Mouse (Mus musculus): Measurements from ENCODE around the gene Myo19. TPM values are rescaled to one million over a fixed set of nuclear protein-coding genes. Genes with fewer than 3 reads are reported as not detected.

The Myo19 gene
- polyA plus RNA-seq, 1 experiment from 2014 or later: 1.8 TPM

- WGBS (ENCODE audit: insufficient replicate concordance): 66% methylated on average over 6 of the region's 6 CpGs
- peaks cover 18% of the 10 kb centered on the region; the same call in 1 of the 2 replicates for H3K27me3 ChIP-seq (ENCODE audit: insufficient read depth, low read length)
- no peaks in the 10 kb centered on the region for H3K36me3 ChIP-seq (replicated peaks; ENCODE audit: insufficient read depth, low read length)
- no peak overlapping the region for H3K9ac ChIP-seq (replicated peaks)
- no peak for ATAC-seq
- H3K4me3 ChIP-seq (ENCODE audit: low read depth, low read length): no peak overlapping the region
- H3K4me2 ChIP-seq (ENCODE audit: low read depth, low read length): no peak overlapping the region
- no peak overlapping the region for H3K27ac ChIP-seq (ENCODE audit: low read depth)
- peaks cover 3% of the 10 kb centered on the region; the same call in 1 of the 2 replicates for H3K4me1 ChIP-seq (ENCODE audit: insufficient read depth)
- no peaks in the 10 kb centered on the region for H3K9me3 ChIP-seq (ENCODE audit: low read length)
- no peak for DNase-seq
- TF ChIP-seq EP300 (IDR thresholded peaks at IDR 0.05; ENCODE audit: low read depth): no peak
- no peak for TF ChIP-seq CTCF (IDR thresholded peaks at IDR 0.05; ENCODE audit: low read depth)
These were observed 67.3 kb downstream of the Myo19 start for GRCm38 (mm10) chr11:84947206-84947605.

- WGBS (ENCODE audit: insufficient replicate concordance): 57% methylated on average over 3 of the region's 3 CpGs
- Histone ChIP-seq H3K4me1 (ENCODE audit: insufficient read depth) (peaks cover 3% of the 10 kb centered on the region; the same call in 1 of the 2 replicates), H3K27me3 (ENCODE audit: insufficient read depth, low read length) (peaks cover 18% of the 10 kb centered on the region; the same call in 1 of the 2 replicates), H3K36me3 (replicated peaks; ENCODE audit: insufficient read depth, low read length) (no peaks in the 10 kb centered on the region), H3K4me3 (ENCODE audit: low read depth, low read length) (no peak overlapping the region), H3K4me2 (ENCODE audit: low read depth, low read length) (no peak overlapping the region), H3K9me3 (ENCODE audit: low read length) (no peaks in the 10 kb centered on the region), H3K27ac (ENCODE audit: low read depth) (no peak overlapping the region), H3K9ac (replicated peaks) (no peak overlapping the region)
- ATAC-seq (no peak), DNase-seq (no peak)
- TF ChIP-seq EP300 (IDR thresholded peaks at IDR 0.05; ENCODE audit: low read depth): no peak
- no peak for TF ChIP-seq CTCF (IDR thresholded peaks at IDR 0.05; ENCODE audit: low read depth)
These were observed 68.2 kb downstream of the Myo19 start for GRCm38 (mm10) chr11:84948114-84948513.

DNA sequence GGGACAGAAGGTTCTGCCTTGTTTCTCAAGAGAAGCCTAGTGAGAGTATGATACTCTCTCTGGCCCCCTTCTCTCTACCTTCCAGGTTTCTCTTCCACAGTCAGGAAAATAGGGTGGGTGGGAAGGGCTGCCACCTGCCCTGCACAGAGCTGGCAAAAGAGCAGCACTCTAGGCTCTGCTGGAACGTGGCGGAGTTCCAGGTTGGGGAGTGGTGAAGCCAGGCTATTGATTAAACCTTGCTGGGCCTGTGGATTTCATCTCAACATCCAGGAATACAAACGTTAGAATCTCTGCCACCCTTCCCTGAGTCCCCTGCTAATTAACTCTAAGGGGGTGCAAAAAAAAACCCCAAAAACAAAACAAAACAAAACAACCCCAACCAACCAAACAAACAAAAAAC lies 68.6 kb downstream of the Myo19 start:
- Histone ChIP-seq H3K4me2 (ENCODE audit: low read depth, low read length) (no peak overlapping the region), H3K9ac (replicated peaks) (no peak overlapping the region), H3K4me3 (ENCODE audit: low read depth, low read length) (no peak overlapping the region), H3K27ac (ENCODE audit: low read depth) (no peak overlapping the region), H3K9me3 (ENCODE audit: low read length) (no peaks in the 10 kb centered on the region), H3K36me3 (replicated peaks; ENCODE audit: insufficient read depth, low read length) (no peaks in the 10 kb centered on the region), H3K27me3 (ENCODE audit: insufficient read depth, low read length) (peaks cover 15% of the 10 kb centered on the region; the same call in 1 of the 2 replicates), H3K4me1 (ENCODE audit: insufficient read depth) (peaks cover 3% of the 10 kb centered on the region; the same call in 1 of the 2 replicates)
- no peak for TF ChIP-seq EP300 (IDR thresholded peaks at IDR 0.05; ENCODE audit: low read depth)
- no peak for TF ChIP-seq CTCF (IDR thresholded peaks at IDR 0.05; ENCODE audit: low read depth)
- 26% methylated on average over 3 of the region's 3 CpGs for WGBS (ENCODE audit: insufficient replicate concordance)
- no peak for ATAC-seq
- peak; percentile 47 for DNase-seq

- H3K4me1 ChIP-seq (ENCODE audit: insufficient read depth): peaks cover 3% of the 10 kb centered on the region; the same call in 1 of the 2 replicates
- DNase-seq (no peak), ATAC-seq (no peak)
- no peaks in the 10 kb centered on the region for H3K36me3 ChIP-seq (replicated peaks; ENCODE audit: insufficient read depth, low read length)
- WGBS (ENCODE audit: insufficient replicate concordance): 52% methylated on average over 2 of the region's 2 CpGs
- H3K4me2 ChIP-seq (ENCODE audit: low read depth, low read length): no peak overlapping the region
- H3K27me3 ChIP-seq (ENCODE audit: insufficient read depth, low read length): peaks cover 17% of the 10 kb centered on the region
- H3K9me3 ChIP-seq (ENCODE audit: low read length): no peaks in the 10 kb centered on the region
- no peak overlapping the region for H3K27ac ChIP-seq (ENCODE audit: low read depth)
- H3K4me3 ChIP-seq (ENCODE audit: low read depth, low read length): no peak overlapping the region
- TF ChIP-seq CTCF (IDR thresholded peaks at IDR 0.05; ENCODE audit: low read depth) (no peak), EP300 (IDR thresholded peaks at IDR 0.05; ENCODE audit: low read depth) (no peak)
- H3K9ac ChIP-seq (replicated peaks): no peak overlapping the region
These were observed 72.7 kb downstream of the Myo19 start for GRCm38 (mm10) chr11:84952611-84953010.

- H3K27ac ChIP-seq (ENCODE audit: low read depth): no peak overlapping the region
- ATAC-seq: no peak
- H3K4me1 ChIP-seq (ENCODE audit: insufficient read depth): peaks cover 7% of the 10 kb centered on the region; the same call in 1 of the 2 replicates
- H3K27me3 ChIP-seq (ENCODE audit: insufficient read depth, low read length): peaks cover 45% of the 10 kb centered on the region
- no peaks in the 10 kb centered on the region for H3K36me3 ChIP-seq (replicated peaks; ENCODE audit: insufficient read depth, low read length)
- no peak for DNase-seq
- no peak overlapping the region for H3K4me2 ChIP-seq (ENCODE audit: low read depth, low read length)
- no peak overlapping the region for H3K9ac ChIP-seq (replicated peaks)
- WGBS (ENCODE audit: insufficient replicate concordance): 30% methylated on average over 5 of the region's 5 CpGs
- H3K4me3 ChIP-seq (ENCODE audit: low read depth, low read length): no peak overlapping the region
- H3K9me3 ChIP-seq (ENCODE audit: low read length): no peaks in the 10 kb centered on the region
- TF ChIP-seq CTCF (IDR thresholded peaks at IDR 0.05; ENCODE audit: low read depth) (no peak), EP300 (IDR thresholded peaks at IDR 0.05; ENCODE audit: low read depth) (no peak)
These were observed 76.5 kb downstream of the Myo19 start for GRCm38 (mm10) chr11:84956400-84956799.

GRCm38 (mm10) chr11:84957171-84957570 lies 77.2 kb downstream of the Myo19 start:
- TF ChIP-seq CTCF (IDR thresholded peaks at IDR 0.05; ENCODE audit: low read depth) (no peak), EP300 (IDR thresholded peaks at IDR 0.05; ENCODE audit: low read depth) (no peak)
- no peak for ATAC-seq
- H3K4me3 ChIP-seq (ENCODE audit: low read depth, low read length): no peak overlapping the region
- H3K9me3 ChIP-seq (ENCODE audit: low read length): no peaks in the 10 kb centered on the region
- no peak overlapping the region for H3K27ac ChIP-seq (ENCODE audit: low read depth)
- peaks cover 7% of the 10 kb centered on the region; the same call in 1 of the 2 replicates for H3K4me1 ChIP-seq (ENCODE audit: insufficient read depth)
- DNase-seq: no peak
- peaks cover 45% of the 10 kb centered on the region for H3K27me3 ChIP-seq (ENCODE audit: insufficient read depth, low read length)
- WGBS (ENCODE audit: insufficient replicate concordance): 7% methylated on average over 15 of the region's 15 CpGs
- no peak overlapping the region for H3K9ac ChIP-seq (replicated peaks)
- no peaks in the 10 kb centered on the region for H3K36me3 ChIP-seq (replicated peaks; ENCODE audit: insufficient read depth, low read length)
- H3K4me2 ChIP-seq (ENCODE audit: low read depth, low read length): no peak overlapping the region; the same call in 1 of the 2 replicates
